Mouse (Mus musculus): ENCODE results near the gene 4931422A03Rik.

- TF ChIP-seq CTCF (IDR thresholded peaks at IDR 0.05; ENCODE audit: insufficient read depth, low read depth, low read length): no peak
- no peak for TF ChIP-seq POLR2A (IDR thresholded peaks at IDR 0.05; ENCODE audit: insufficient read depth, low read depth, low read length)
Observed at GRCm38 (mm10) chr2:103959066-103959465, 69.1 kb downstream of the 4931422A03Rik start.

Measured in olfactory bulb, adult 2 months (tissue).